In the genomic region with DNA sequence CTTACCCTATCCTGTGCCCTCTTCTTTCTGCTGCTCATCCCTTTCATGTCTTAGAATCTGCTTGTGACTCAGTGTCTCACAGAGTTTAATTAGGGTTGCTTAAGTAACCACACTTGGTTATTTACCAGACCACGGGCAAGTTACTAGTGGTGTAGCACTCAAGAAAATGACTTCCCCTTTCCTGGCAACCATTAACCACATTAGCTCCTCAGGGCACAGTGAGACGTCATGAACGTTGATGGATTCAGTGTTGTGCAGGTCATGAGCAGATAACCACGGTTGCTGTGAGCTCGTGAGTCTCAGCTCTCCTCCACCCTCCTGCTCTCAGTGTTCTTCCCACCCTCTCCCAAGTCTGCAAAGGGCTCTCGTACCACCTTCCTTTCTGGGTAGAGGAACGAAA, we compare ENCODE assay signal across 8 mouse cellular contexts. TPM values are rescaled to one million over a fixed set of nuclear protein-coding genes. Genes with fewer than 3 reads are reported as not detected.
DNase-seq lines count a peak whose midpoint lies in the region; ATAC-seq and TF ChIP-seq lines count a peak whose summit lies in the region.
"Had no signal": no experiment of that assay in that cellular context is flagged by ENCODE, and none has a peak within 500 bp of the region (broad histone marks: within the 10 kb centered on the region; RNA-seq: fewer than 3 reads in every experiment).

No protein-coding gene starts in this region.

- peak overlapping the region; percentile 64 for H3K27ac ChIP-seq in kidney, embryonic 15.5 days
- H3K27ac ChIP-seq in gastrocnemius, adult 2 months, result no peak overlapping the region
- no peak overlapping the region for H3K27ac ChIP-seq in forebrain, embryonic 16.5 days (ENCODE audit: low read length)

- no peak for TF ChIP-seq CTCF in gastrocnemius, adult 2 months (IDR thresholded peaks at IDR 0.05)

- H3K4me3 ChIP-seq in kidney, embryonic 15.5 days (replicated peaks), result no peak overlapping the region
- H3K4me3 ChIP-seq in gastrocnemius, adult 2 months, result no peak overlapping the region
- no peak overlapping the region for H3K4me3 ChIP-seq in forebrain, embryonic 16.5 days (replicated peaks; ENCODE audit: low read length)

- no peak overlapping the region for H3K9ac ChIP-seq in kidney, embryonic 15.5 days
- no peak overlapping the region for H3K9ac ChIP-seq in forebrain, embryonic 16.5 days (replicated peaks; ENCODE audit: low read depth, low read length)

- H3K9me3 ChIP-seq in kidney, embryonic 15.5 days (replicated peaks), result no peaks in the 10 kb centered on the region
- no peaks in the 10 kb centered on the region for H3K9me3 ChIP-seq in forebrain, embryonic 16.5 days (ENCODE audit: control insufficient read depth, low read length)

- H3K4me1 ChIP-seq in kidney, embryonic 15.5 days, result peaks cover 41% of the 10 kb centered on the region
- H3K4me1 ChIP-seq in forebrain, embryonic 16.5 days (replicated peaks; ENCODE audit: control insufficient read depth, insufficient read depth, low read length), result no peaks in the 10 kb centered on the region

- H3K27me3 ChIP-seq in kidney, embryonic 15.5 days, result no peaks in the 10 kb centered on the region
- H3K27me3 ChIP-seq in forebrain, embryonic 16.5 days (replicated peaks; ENCODE audit: control insufficient read depth, insufficient read depth, low read length), result no peaks in the 10 kb centered on the region

- peak; percentile 41 for ATAC-seq in CD4-positive, CD25-positive, alpha-beta regulatory T cell, adult 4 months
- ATAC-seq in kidney, embryonic 15.5 days (replicated peaks; ENCODE audit: low FRiP score), result peak; percentile 54
- ATAC-seq in megakaryocyte-erythroid progenitor cell, adult 5-6 weeks (replicated peaks; ENCODE audit: low FRiP score, low TSS enrichment, poor library complexity, severe bottlenecking), result peak; percentile 95
- no peak for ATAC-seq in forebrain, embryonic 16.5 days

- intact Hi-C loops in gastrocnemius, adult 2 months (cut with DNase I), result no loop called here

- 0 out of 2 replicates have a peak overlapping the region, but pooled peaks have one; percentile 19 for H3K4me2 ChIP-seq in kidney, embryonic 15.5 days
- H3K4me2 ChIP-seq in forebrain, embryonic 16.5 days (ENCODE audit: low read length), result no peak overlapping the region

- no peaks in the 10 kb centered on the region for H3K36me3 ChIP-seq in kidney, embryonic 15.5 days
- no peaks in the 10 kb centered on the region for H3K36me3 ChIP-seq in forebrain, embryonic 16.5 days (ENCODE audit: control insufficient read depth, insufficient read depth)

- 45% methylated on average over 7 of the region's 7 CpGs for WGBS in kidney, embryonic 15.5 days
- WGBS in forebrain, embryonic 16.5 days, result 74% methylated on average over 7 of the region's 7 CpGs

- peak; percentile 9 for DNase-seq in c-Kit-positive CD71-positive TER-119-negative erythroid progenitor cells, embryonic 14.5 days (ENCODE audit: low read depth)
- no peak for DNase-seq in gastrocnemius, adult 2 months
- DNase-seq in cerebellum, adult 11 months, result no peak
- DNase-seq: lung, postnatal 14 days had no signal

RNA-seq across cellular contexts. Expression of a gene that starts 33.5 kb away (rescaled TPM):
- polyA plus RNA-seq in CD4-positive, CD25-positive, alpha-beta regulatory T cell, adult 4 months (2017; shearing (Covaris generic)), result 10 to 100 TPM; 15.8 to 21.0 TPM
- 95.7 and 105 TPM in 2 replicates for polyA plus RNA-seq in kidney, embryonic 15.5 days (2015; fragmentation: Nextera tagmentation; extraction: Ambion mirVana)
- total RNA-seq in megakaryocyte-erythroid progenitor cell, adult 5-6 weeks (2014; fragmentation: Nextera tagmentation), result 25.4 and 39.3 TPM in 2 replicates
- total RNA-seq in megakaryocyte-erythroid progenitor cell, adult 5-6 weeks (2017), result 27.8 and 37.5 TPM in 2 replicates
- 10 to 100 TPM; 28.0 to 28.9 TPM for total RNA-seq in gastrocnemius, adult 2 months (2021)
- 29.1 and 32.2 TPM in 2 replicates for polyA plus RNA-seq in forebrain, embryonic 16.5 days (2015; fragmentation: Nextera tagmentation; extraction: Ambion mirVana)
